Mouse (Mus musculus): ENCODE measurements at regions not wholly inside any gene's neighbourhood (a gene's known extent, or its start where the extent isn't known, plus 50 kb on each side); places are given as distances from the start of the nearest gene placed in this dataset.
"Not testable (repeated sequence)": the region's sequence is repeated elsewhere in the genome, so short reads cannot be mapped to it uniquely, and the experiment has no call there.

- no peak overlapping the region for H3K4me3 ChIP-seq (ENCODE audit: control insufficient read depth, insufficient read depth, low read length)
- H3K4me1 ChIP-seq (replicated peaks; ENCODE audit: control insufficient read depth, insufficient read depth, low read length), result no peaks in the 10 kb centered on the region
- no peaks in the 10 kb centered on the region for H3K27me3 ChIP-seq (ENCODE audit: control insufficient read depth, insufficient read depth, low read length)
- H3K36me3 ChIP-seq (ENCODE audit: control insufficient read depth, insufficient read depth, low read length), result no peaks in the 10 kb centered on the region
- no peak for DNase-seq
- TF ChIP-seq CTCF (IDR thresholded peaks at IDR 0.05; ENCODE audit: borderline replicate concordance, control insufficient read depth, extremely low read depth, insufficient read depth, low read length, poor library complexity), result no peak
- TF ChIP-seq POLR2A (IDR thresholded peaks at IDR 0.05; ENCODE audit: control insufficient read depth, extremely low read depth, insufficient read depth, low read length, poor library complexity), result no peak
- no peak overlapping the region for H3K27ac ChIP-seq (ENCODE audit: control insufficient read depth, insufficient read depth, low read length)
- WGBS, result 86% methylated on average over 5 of the region's 5 CpGs
Observed at GRCm38 (mm10) chr16:93323172-93323571, 280.7 kb downstream of the Setd4 start.

GRCm38 (mm10) chr16:93319581-93319980 lies 284.3 kb downstream of the Setd4 start:
- no peak for TF ChIP-seq POLR2A (IDR thresholded peaks at IDR 0.05; ENCODE audit: control insufficient read depth, extremely low read depth, insufficient read depth, low read length, poor library complexity)
- no peak for TF ChIP-seq CTCF (IDR thresholded peaks at IDR 0.05; ENCODE audit: borderline replicate concordance, control insufficient read depth, extremely low read depth, insufficient read depth, low read length, poor library complexity)
- H3K27ac ChIP-seq (ENCODE audit: control insufficient read depth, insufficient read depth, low read length), result no peak overlapping the region
- no peaks in the 10 kb centered on the region for H3K36me3 ChIP-seq (ENCODE audit: control insufficient read depth, insufficient read depth, low read length)
- 93% methylated on average over 5 of the region's 5 CpGs for WGBS
- no peak for DNase-seq
- no peaks in the 10 kb centered on the region for H3K4me1 ChIP-seq (replicated peaks; ENCODE audit: control insufficient read depth, insufficient read depth, low read length)
- no peaks in the 10 kb centered on the region for H3K27me3 ChIP-seq (ENCODE audit: control insufficient read depth, insufficient read depth, low read length)
- no peak overlapping the region for H3K4me3 ChIP-seq (ENCODE audit: control insufficient read depth, insufficient read depth, low read length)

GRCm38 (mm10) chr16:93311644-93312043 lies 292.2 kb downstream of the Setd4 start:
- no peak for TF ChIP-seq POLR2A (IDR thresholded peaks at IDR 0.05; ENCODE audit: control insufficient read depth, extremely low read depth, insufficient read depth, low read length, poor library complexity)
- TF ChIP-seq CTCF (IDR thresholded peaks at IDR 0.05; ENCODE audit: borderline replicate concordance, control insufficient read depth, extremely low read depth, insufficient read depth, low read length, poor library complexity), result no peak
- Histone ChIP-seq H3K4me1 (replicated peaks; ENCODE audit: control insufficient read depth, insufficient read depth, low read length) (no peaks in the 10 kb centered on the region), H3K4me3 (ENCODE audit: control insufficient read depth, insufficient read depth, low read length) (no peak overlapping the region), H3K36me3 (ENCODE audit: control insufficient read depth, insufficient read depth, low read length) (no peaks in the 10 kb centered on the region), H3K27ac (ENCODE audit: control insufficient read depth, insufficient read depth, low read length) (no peak overlapping the region), H3K27me3 (ENCODE audit: control insufficient read depth, insufficient read depth, low read length) (no peaks in the 10 kb centered on the region)
- WGBS, result 93% methylated on average over 12 of the region's 12 CpGs
- no peak for DNase-seq

GRCm38 (mm10) chr16:93308666-93309360 lies 295.1 kb downstream of the Setd4 start:
- no peak for TF ChIP-seq POLR2A (IDR thresholded peaks at IDR 0.05; ENCODE audit: control insufficient read depth, extremely low read depth, insufficient read depth, low read length, poor library complexity)
- TF ChIP-seq CTCF (IDR thresholded peaks at IDR 0.05; ENCODE audit: borderline replicate concordance, control insufficient read depth, extremely low read depth, insufficient read depth, low read length, poor library complexity), result no peak
- DNase-seq, result no peak
- 87% methylated on average over 2 of the region's 2 CpGs for WGBS
- Histone ChIP-seq H3K4me1 (replicated peaks; ENCODE audit: control insufficient read depth, insufficient read depth, low read length) (no peaks in the 10 kb centered on the region), H3K27ac (ENCODE audit: control insufficient read depth, insufficient read depth, low read length) (no peak overlapping the region), H3K36me3 (ENCODE audit: control insufficient read depth, insufficient read depth, low read length) (no peaks in the 10 kb centered on the region), H3K27me3 (ENCODE audit: control insufficient read depth, insufficient read depth, low read length) (no peaks in the 10 kb centered on the region), H3K4me3 (ENCODE audit: control insufficient read depth, insufficient read depth, low read length) (no peak overlapping the region)

GRCm38 (mm10) chr16:93306951-93307350 lies 296.9 kb downstream of the Setd4 start:
- TF ChIP-seq POLR2A (IDR thresholded peaks at IDR 0.05; ENCODE audit: control insufficient read depth, extremely low read depth, insufficient read depth, low read length, poor library complexity) (no peak), CTCF (IDR thresholded peaks at IDR 0.05; ENCODE audit: borderline replicate concordance, control insufficient read depth, extremely low read depth, insufficient read depth, low read length, poor library complexity) (no peak)
- 97% methylated on average over 18 of the region's 18 CpGs for WGBS
- no peaks in the 10 kb centered on the region for H3K4me1 ChIP-seq (replicated peaks; ENCODE audit: control insufficient read depth, insufficient read depth, low read length)
- no peak overlapping the region for H3K4me3 ChIP-seq (ENCODE audit: control insufficient read depth, insufficient read depth, low read length)
- H3K36me3 ChIP-seq (ENCODE audit: control insufficient read depth, insufficient read depth, low read length), result no peaks in the 10 kb centered on the region
- no peak for DNase-seq
- H3K27me3 ChIP-seq (ENCODE audit: control insufficient read depth, insufficient read depth, low read length), result no peaks in the 10 kb centered on the region
- no peak overlapping the region for H3K27ac ChIP-seq (ENCODE audit: control insufficient read depth, insufficient read depth, low read length)

GRCm38 (mm10) chr16:93306140-93306539 lies 297.7 kb downstream of the Setd4 start:
- not testable (repeated sequence) for H3K36me3 ChIP-seq (ENCODE audit: control insufficient read depth, insufficient read depth, low read length); DNase-seq; H3K27ac ChIP-seq (ENCODE audit: control insufficient read depth, insufficient read depth, low read length); H3K4me3 ChIP-seq (ENCODE audit: control insufficient read depth, insufficient read depth, low read length); H3K27me3 ChIP-seq (ENCODE audit: control insufficient read depth, insufficient read depth, low read length); H3K4me1 ChIP-seq (replicated peaks; ENCODE audit: control insufficient read depth, insufficient read depth, low read length)
- 89% methylated on average over 7 of the region's 7 CpGs for WGBS

GRCm38 (mm10) chr16:93294430-93294829 lies 309.4 kb downstream of the Setd4 start:
- peak; percentile 21 for DNase-seq
- WGBS, result 14% methylated on average over 4 of the region's 5 CpGs
- no peaks in the 10 kb centered on the region for H3K27me3 ChIP-seq (ENCODE audit: control insufficient read depth, insufficient read depth, low read length)

More at GRCm38 (mm10) chr16:93294430-93294829, 309.4 kb downstream of the Setd4 start:
- Histone ChIP-seq H3K36me3 (ENCODE audit: control insufficient read depth, insufficient read depth, low read length) (no peaks in the 10 kb centered on the region), H3K4me3 (ENCODE audit: control insufficient read depth, insufficient read depth, low read length) (no peak overlapping the region), H3K27ac (ENCODE audit: control insufficient read depth, insufficient read depth, low read length) (no peak overlapping the region), H3K4me1 (replicated peaks; ENCODE audit: control insufficient read depth, insufficient read depth, low read length) (peaks cover 26% of the 10 kb centered on the region)
- no peak for TF ChIP-seq CTCF (IDR thresholded peaks at IDR 0.05; ENCODE audit: borderline replicate concordance, control insufficient read depth, extremely low read depth, insufficient read depth, low read length, poor library complexity)
